Mouse (Mus musculus): Measurements from ENCODE around the gene Setd1b.

Gene Setd1b

GRCm38 (mm10) chr5:123139722-123140627 lies 2.0 kb upstream of the Setd1b start:
- DNase-seq (ENCODE audit: low read depth, low spot score) = no peak

DNA sequence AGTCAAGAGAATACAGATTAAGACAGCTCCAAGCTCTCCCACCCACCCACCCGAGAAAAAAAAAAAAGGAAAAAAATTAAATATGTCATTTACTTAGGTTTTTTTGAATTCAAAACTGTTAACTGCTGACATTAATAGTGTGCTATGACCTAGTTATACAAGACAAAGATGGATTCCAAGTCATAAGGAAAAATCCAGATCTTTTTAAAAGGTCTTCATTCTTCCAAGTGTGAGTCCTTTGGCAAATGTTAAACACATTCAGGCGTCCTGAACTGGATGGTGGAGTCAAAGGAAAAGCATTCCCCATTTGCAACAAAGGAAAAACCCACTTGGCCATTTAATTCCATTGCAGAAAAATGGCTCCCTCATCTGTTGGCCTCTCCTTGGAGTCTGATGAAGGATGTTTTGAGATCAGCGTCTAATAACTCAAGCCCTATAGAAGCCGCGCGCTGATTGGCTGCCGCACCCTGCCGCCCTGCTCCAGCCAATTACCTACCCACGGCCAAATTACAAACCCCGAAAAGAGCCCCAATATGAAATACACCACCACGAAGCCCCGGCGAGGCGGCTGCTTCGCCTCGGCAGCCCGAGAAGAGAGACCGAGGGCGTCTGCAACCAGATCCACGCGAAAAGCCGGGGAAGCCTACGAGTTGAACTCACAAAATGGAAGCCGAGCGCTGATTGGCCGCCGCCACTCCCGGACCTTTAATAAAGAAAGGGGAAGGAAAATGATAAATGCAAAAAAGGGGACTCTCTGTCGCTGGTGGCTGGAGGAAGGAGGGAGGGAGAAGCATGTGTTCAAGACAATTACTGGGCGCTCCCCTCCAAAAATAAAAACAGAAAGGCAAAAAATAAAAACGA lies 1.1 kb upstream of the Setd1b start:
- DNase-seq (ENCODE audit: low read depth, low spot score) = peak; percentile 95

GRCm38 (mm10) chr5:123141555-123142160 lies 335 bp upstream of the Setd1b start:
- peak; percentile 60 for DNase-seq (ENCODE audit: low read depth, low spot score)

DNA sequence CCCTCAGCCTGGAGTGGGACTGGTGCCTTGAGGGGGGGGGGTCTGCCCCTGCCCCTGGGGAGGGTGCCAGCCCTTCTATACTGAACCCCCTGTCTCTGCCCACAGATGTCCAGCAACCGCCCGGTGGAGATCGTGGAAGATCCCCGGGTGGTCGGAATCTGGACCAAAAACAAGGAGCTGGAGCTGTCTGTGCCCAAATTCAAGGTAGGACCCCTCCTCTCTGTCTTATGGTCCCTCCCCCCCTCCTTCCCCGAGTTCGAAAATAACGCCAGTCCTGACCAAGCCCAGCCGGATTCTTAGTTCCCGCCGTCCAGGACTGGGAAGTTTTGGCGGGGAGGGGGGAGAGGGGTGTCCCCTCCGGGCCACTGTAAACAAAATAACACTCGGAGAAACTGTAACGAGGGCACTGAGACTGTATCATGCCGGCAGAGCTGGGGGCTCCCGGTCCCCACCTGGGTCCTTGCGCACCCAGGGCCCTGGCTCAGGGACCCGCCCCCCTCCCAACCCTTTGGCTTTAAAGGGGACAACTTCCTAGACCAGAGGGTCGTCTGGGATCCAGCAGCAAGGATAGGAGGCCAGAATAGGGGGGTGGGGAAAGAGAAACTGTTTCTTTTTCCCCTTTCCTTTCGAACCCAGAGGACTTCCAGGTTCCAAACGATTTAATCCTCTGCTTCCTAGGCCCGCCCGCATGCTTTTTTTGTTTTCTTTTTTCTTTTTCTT lies 1.4 kb downstream of the Setd1b start:
- peak; percentile 71 for DNase-seq (ENCODE audit: low read depth, low spot score)

- no peak for DNase-seq (ENCODE audit: low read depth, low spot score)
Observed at GRCm38 (mm10) chr5:123143971-123144745, 2.2 kb downstream of the Setd1b start.

DNA sequence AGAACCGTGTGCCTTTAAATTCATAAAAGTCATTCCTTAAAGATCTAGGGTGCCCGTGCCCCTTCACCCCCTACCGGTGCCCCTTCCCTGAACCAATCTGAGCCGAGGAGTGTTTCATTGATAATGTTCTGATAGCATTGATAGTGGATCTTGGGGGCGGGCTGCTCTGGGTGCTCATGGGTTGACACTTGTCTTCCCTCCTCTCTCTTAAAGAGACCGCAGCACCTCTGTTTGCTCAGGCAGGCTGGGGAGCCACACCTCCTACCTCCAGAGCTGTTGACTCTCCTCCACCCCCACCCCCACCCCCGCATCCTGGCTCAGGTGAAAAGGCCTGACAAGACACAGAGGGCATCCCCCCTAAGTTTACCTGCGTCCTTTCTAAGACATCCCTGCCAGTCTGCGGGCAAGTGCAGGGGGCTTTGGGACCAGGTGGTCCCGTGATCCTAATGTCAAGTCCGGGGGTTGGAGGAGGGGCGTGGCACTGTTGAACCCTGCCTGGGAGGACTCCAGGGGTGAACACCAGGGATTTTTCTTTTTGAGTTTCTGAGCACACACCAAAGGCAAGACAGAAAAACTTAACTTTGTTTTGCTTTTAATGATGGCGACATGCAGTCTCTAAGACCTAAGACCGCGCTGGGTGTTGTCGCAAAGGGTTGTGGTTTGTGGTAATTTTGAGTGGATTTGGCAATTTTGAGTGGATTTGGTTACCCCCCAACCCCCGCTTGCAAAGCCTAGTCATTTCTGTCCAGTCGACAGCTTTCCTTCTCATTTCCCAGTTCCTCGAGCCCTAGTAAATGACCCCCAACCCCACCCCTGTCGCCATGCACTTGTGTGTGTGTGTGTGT lies 3.0 kb downstream of the Setd1b start:
- no peak for DNase-seq (ENCODE audit: low read depth, low spot score)

- DNase-seq (ENCODE audit: low read depth, low spot score) = no peak
Observed at GRCm38 (mm10) chr5:123146357-123146756, 4.4 kb downstream of the Setd1b start.

- DNase-seq (ENCODE audit: low read depth, low spot score) = no peak
Observed at GRCm38 (mm10) chr5:123147569-123147968, 5.6 kb downstream of the Setd1b start.

- DNase-seq (ENCODE audit: low read depth, low spot score) = no peak
Observed at GRCm38 (mm10) chr5:123148073-123148722, 6.2 kb downstream of the Setd1b start.

- peak; percentile 92 for DNase-seq (ENCODE audit: low read depth, low spot score)
Observed at GRCm38 (mm10) chr5:123149451-123150400, 7.7 kb downstream of the Setd1b start.

DNA sequence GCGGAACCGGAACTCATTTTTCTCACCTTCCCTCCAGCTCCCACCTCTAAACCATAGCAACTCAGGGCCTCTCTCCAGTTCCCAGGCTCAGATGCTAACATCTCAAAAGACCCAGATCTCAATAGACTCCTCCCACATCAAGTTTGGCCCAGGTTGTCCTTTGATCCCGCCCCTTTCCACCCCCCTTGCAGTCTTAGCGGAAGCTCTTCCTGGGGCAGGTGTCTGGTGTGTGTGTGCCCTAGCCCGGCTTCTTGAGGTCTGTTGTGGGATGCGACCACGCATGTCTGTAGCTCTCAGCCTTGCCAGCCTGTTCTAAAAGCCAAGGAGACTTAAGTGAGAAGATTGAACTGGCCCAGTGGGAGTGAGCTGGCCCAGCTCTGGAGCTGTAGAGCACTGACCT lies 8.6 kb downstream of the Setd1b start:
- no peak for DNase-seq (ENCODE audit: low read depth, low spot score)

GRCm38 (mm10) chr5:123151077-123151476 lies 9.1 kb downstream of the Setd1b start:
- DNase-seq (ENCODE audit: low read depth, low spot score) = no peak

DNA sequence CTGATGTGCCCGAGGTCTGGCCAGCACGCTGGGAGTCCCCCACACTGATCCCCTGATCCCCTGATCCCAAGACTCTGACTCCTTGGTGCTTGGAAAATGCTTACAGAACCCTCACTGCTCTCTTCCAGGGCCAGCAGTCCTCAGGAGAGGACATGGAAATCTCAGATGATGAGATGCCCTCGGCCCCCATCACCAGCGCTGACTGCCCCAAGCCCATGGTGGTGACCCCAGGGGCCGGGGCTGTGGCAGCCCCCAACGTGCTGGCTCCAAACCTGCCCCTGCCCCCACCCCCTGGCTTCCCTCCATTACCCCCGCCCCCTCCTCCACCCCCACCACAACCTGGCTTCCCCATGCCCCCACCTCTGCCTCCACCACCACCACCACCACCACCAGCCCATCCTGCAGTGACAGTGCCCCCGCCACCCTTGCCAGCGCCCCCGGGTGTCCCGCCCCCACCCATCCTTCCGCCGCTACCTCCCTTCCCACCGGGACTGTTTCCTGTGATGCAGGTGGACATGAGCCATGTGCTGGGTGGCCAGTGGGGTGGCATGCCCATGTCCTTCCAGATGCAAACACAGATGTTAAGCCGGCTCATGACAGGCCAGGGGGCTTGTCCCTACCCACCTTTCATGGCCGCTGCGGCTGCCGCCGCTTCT lies 9.8 kb downstream of the Setd1b start:
- DNase-seq (ENCODE audit: low read depth, low spot score) = no peak

DNA sequence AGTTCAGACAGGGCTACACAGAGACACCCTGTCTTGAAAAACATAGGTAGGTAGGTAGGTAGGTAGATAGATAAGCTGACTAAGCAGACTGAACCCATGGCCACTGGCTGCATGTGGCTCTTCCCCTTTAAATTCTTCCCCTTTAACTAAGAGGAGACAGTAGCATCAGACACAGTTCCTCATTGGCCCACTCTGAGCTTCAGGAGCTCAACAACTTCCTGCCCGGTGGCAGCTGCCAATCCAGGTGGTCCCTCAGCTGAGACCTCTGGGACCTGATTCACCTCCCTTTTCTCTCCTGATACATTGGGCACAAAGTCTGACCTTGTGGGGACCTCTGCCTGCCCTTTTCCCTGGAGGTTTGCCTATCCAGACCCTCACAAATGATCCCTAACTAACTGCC lies 10.9 kb downstream of the Setd1b start:
- no peak for DNase-seq (ENCODE audit: low read depth, low spot score)

- DNase-seq (ENCODE audit: low read depth, low spot score) = peak; percentile 81
Observed at GRCm38 (mm10) chr5:123155425-123155824, 13.4 kb downstream of the Setd1b start.

DNA sequence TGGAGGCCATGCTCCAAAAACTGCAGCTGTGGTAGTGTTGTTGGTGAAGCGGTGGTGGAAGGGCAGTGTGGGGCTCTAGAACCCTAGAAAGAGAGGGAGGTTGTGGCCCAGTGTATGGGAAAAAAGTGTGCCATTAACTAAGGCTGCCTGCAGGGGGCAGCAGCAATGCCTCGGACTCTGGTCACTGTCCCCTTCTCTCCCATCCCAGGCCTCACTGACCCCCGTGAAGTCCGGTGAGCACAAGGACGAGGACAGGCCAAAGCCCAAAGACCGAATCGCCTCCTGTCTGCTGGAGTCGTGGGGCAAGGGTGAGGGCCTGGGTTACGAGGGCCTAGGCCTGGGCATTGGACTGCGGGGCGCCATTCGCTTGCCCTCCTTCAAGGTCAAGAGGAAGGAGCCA lies 14.8 kb downstream of the Setd1b start:
- no peak for DNase-seq (ENCODE audit: low read depth, low spot score)

DNA sequence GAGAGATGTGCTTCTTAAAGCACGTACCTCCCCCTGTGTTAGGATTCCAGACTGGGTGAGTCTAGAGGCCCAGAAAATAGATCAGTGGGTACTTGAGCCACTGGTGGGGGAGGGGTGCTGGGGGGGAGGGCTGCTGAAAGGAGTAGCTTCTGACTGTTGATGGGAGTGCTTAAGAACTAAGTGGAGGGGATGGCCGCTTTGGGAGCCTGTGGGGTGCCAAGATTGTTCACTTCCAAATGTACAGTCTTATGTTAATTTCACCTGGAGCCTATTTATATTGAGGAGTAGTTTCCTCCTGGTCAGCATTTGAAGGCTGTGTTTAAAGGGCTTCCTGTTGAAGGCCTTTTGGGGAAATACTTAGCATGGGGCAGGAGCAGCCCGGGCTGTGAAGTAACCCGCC lies 16.0 kb downstream of the Setd1b start:
- DNase-seq (ENCODE audit: low read depth, low spot score) = no peak

DNA sequence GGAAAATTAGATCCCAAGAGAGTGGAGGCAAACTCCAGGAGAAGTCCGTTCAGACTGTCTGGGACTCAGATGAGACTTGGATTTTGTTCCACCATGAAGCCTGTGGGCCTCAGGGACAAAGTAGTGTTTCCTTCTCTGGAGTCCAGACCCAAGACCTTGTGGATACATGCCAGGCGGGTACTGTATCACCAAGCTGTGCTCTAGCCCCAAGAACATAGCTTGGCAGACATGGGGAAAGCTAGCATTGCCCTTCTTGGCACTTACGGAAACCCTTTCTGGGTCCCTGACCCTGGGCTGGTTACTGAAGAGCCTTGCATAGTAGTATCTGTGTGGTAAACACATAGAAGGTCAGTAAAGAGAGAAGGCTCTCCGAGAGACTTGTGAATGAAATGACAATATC lies 17.5 kb downstream of the Setd1b start:
- no peak for DNase-seq (ENCODE audit: low read depth, low spot score)

Measured in mesoderm, embryonic 11.5 days (tissue).